Mouse (Mus musculus) adrenal gland, adult 18-20 months (tissue): ENCODE measurements around the gene Mtmr3. TPM values are rescaled to one million over a fixed set of nuclear protein-coding genes. Genes with fewer than 3 reads are reported as not detected.

ENCODE experiments used
- DNase-seq, 2 experiments: peaks; one replicate each; pipeline ENCODE4 v3.0.0; 2021 to 2022; ENCODE audit warnings: low spot score in 2 of 2
- total RNA-seq, 2 experiments: library from RNA; stranded (reverse); gene quantifications; 1 replicate in 1 of 2; 2 replicates in 1 of 2; pipeline ENCODE4 v1.2.3; 2021

Mtmr3 gene
- total RNA-seq, 2 experiments from 2014 or later, result 49.5 to 60.5 TPM

GRCm38 (mm10) chr11:4536645-4537044 lies 58.0 kb downstream of the Mtmr3 start:
- no peak for DNase-seq

- no peak for DNase-seq
Measured at GRCm38 (mm10) chr11:4527132-4527531, 67.5 kb downstream of the Mtmr3 start.

GRCm38 (mm10) chr11:4522142-4522664 lies 72.5 kb downstream of the Mtmr3 start:
- DNase-seq, result no peak

- DNase-seq, result no peak
Measured at GRCm38 (mm10) chr11:4518981-4519380, 75.7 kb downstream of the Mtmr3 start.

- no peak for DNase-seq
Measured at GRCm38 (mm10) chr11:4507421-4507820, 87.2 kb downstream of the Mtmr3 start.

- DNase-seq, result no peak
Measured at GRCm38 (mm10) chr11:4506486-4506885, 88.2 kb downstream of the Mtmr3 start.

- DNase-seq, result no peak
Measured at GRCm38 (mm10) chr11:4502206-4502605, 92.5 kb downstream of the Mtmr3 start.

- DNase-seq, result no peak
Measured at GRCm38 (mm10) chr11:4500826-4501225, 93.8 kb downstream of the Mtmr3 start.

- DNase-seq, result no peak
Measured at GRCm38 (mm10) chr11:4500261-4500660, 94.4 kb downstream of the Mtmr3 start.

- DNase-seq, result no peak
Measured at GRCm38 (mm10) chr11:4499456-4499855, 95.2 kb downstream of the Mtmr3 start.

GRCm38 (mm10) chr11:4498774-4499173 lies 95.9 kb downstream of the Mtmr3 start:
- no peak for DNase-seq

- DNase-seq, result no peak
Measured at GRCm38 (mm10) chr11:4497501-4498118, 97.1 kb downstream of the Mtmr3 start.

- DNase-seq, result no peak
Measured at GRCm38 (mm10) chr11:4495021-4495540, 99.6 kb downstream of the Mtmr3 start.

GRCm38 (mm10) chr11:4489207-4489606 lies 105.5 kb downstream of the Mtmr3 start:
- no peak for DNase-seq

- no peak for DNase-seq
Measured at GRCm38 (mm10) chr11:4488798-4489197, 105.9 kb downstream of the Mtmr3 start.

GRCm38 (mm10) chr11:4488367-4488766 lies 106.3 kb downstream of the Mtmr3 start:
- no peak for DNase-seq

GRCm38 (mm10) chr11:4487401-4487965 lies 107.2 kb downstream of the Mtmr3 start:
- DNase-seq, result peak in 1 of 2 experiments; percentile 19

GRCm38 (mm10) chr11:4484541-4484940 lies 110.1 kb downstream of the Mtmr3 start:
- no peak for DNase-seq

GRCm38 (mm10) chr11:4482641-4483040 lies 112.0 kb downstream of the Mtmr3 start:
- no peak for DNase-seq

- no peak for DNase-seq
Measured at GRCm38 (mm10) chr11:4476184-4476697, 118.4 kb downstream of the Mtmr3 start.

GRCm38 (mm10) chr11:4472464-4473179 lies 122.0 kb downstream of the Mtmr3 start:
- no peak for DNase-seq

GRCm38 (mm10) chr11:4471734-4472133 lies 122.9 kb downstream of the Mtmr3 start:
- DNase-seq, result no peak
